Mouse (Mus musculus): ENCODE measurements around the gene Ssh2. TPM values are rescaled to one million over a fixed set of nuclear protein-coding genes. Genes with fewer than 3 reads are reported as not detected.

The Ssh2 gene
- 11.9 and 14.3 TPM in 2 replicates for polyA plus RNA-seq (2014; fragmentation: Nextera tagmentation; extraction: Ambion mirVana)

DNA sequence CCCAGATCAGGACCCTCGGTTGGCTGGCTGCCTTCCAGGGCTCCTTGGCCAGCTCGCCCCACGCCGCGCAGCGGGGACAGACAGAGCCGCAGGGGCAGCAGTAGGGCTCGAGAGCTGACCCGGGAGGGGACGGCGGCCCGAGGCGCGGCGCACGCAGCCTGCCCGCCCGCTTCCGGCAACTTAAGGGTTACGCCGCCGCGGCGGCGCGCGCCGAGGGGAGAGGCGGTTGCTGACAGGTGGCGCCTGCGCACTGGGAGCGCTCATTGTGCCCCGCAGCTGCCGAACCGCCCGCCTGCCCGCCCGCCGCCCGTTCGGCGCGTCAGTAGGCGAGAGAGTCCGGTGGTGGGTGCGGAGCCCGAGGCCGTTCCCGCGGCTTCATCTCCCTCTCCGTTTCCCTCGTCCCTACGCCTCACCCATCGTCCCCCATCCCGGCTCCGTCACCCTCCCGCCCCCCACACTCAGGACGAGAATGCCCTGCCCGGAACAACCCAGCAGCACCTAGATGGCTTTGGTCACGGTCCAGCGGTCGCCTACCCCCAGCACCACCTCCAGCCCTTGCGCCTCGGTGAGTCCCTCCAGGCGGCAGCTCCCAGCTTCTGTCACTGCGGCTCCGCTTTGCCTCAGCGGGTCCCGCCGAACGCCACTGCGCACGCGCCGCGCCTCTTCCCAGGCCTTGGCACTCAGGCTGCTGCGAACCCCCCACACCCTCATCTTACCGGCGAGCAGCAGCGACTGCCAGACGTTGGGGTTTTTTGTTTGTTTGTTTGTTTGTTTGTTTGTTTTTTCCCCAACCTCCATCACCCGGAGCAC lies at the start of gene Ssh2:
TSS of gene Ssh2 (plus strand) at position 337 of the 810 bp plus-strand sequence.
- H3K4me1 ChIP-seq (ENCODE audit: control insufficient read depth, insufficient read depth, low read length) = peaks cover 5% of the 10 kb centered on the region; the same call in 1 of the 2 replicates
- peak within 1 kb of the TSS; percentile 98 for H3K27ac ChIP-seq (ENCODE audit: low read depth, low read length)
- under 1% methylated on average over 50 of the region's 82 CpGs for WGBS
- ATAC-seq (ENCODE audit: insufficient read depth, low FRiP score, low TSS enrichment) (peak; percentile 85), DNase-seq (ENCODE audit: low spot score) (peak; percentile 95)
- peak within 1 kb of the TSS; percentile 90 for H3K4me3 ChIP-seq (ENCODE audit: low read depth, low read length)
- peak within 1 kb of the TSS; percentile 89 for H3K4me2 ChIP-seq (ENCODE audit: low read depth)
- no peaks in the 10 kb centered on the region for H3K27me3 ChIP-seq (ENCODE audit: control insufficient read depth, insufficient read depth, low read length)
- no peaks in the 10 kb centered on the region for H3K9me3 ChIP-seq (ENCODE audit: control insufficient read depth, low read length)
- H3K36me3 ChIP-seq (ENCODE audit: control insufficient read depth, insufficient read depth, low read length) = no peaks in the 10 kb centered on the region
- peak within 1 kb of the TSS; percentile 84 for H3K9ac ChIP-seq (ENCODE audit: low read length)

GRCm38 (mm10) chr11:77173731-77174130 lies 42.4 kb upstream of the Ssh2 start:
- 53% methylated on average over 4 of the region's 4 CpGs for WGBS
- Histone ChIP-seq H3K27ac (ENCODE audit: low read depth, low read length) (no peak overlapping the region), H3K4me2 (ENCODE audit: low read depth) (no peak overlapping the region), H3K9me3 (ENCODE audit: control insufficient read depth, low read length) (no peaks in the 10 kb centered on the region), H3K36me3 (ENCODE audit: control insufficient read depth, insufficient read depth, low read length) (no peaks in the 10 kb centered on the region), H3K4me1 (ENCODE audit: control insufficient read depth, insufficient read depth, low read length) (no peaks in the 10 kb centered on the region), H3K27me3 (ENCODE audit: control insufficient read depth, insufficient read depth, low read length) (no peaks in the 10 kb centered on the region), H3K9ac (ENCODE audit: low read length) (no peak overlapping the region), H3K4me3 (ENCODE audit: low read depth, low read length) (no peak overlapping the region)
- ATAC-seq (ENCODE audit: insufficient read depth, low FRiP score, low TSS enrichment) = no peak
- DNase-seq (ENCODE audit: low spot score) = no peak

DNA sequence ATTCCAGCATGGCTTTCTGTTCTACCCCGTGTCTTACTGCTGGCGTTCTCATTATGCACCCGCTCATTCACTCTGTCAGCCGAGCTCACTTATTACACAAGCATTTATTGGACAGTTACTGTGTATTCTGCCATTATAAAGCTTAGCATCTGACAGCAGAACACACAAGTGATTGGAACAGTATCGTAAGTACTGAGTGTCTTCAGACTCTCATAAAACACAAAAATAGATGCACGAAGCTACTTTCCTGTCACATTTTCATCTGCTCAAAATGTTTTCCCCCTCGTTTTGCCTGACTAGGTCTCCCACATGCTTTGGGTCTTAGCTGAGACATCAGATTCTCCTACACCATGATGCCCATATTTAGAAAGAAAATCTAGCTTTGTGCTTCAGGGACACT lies 41.6 kb upstream of the Ssh2 start:
- Histone ChIP-seq H3K9me3 (ENCODE audit: control insufficient read depth, low read length) (no peaks in the 10 kb centered on the region), H3K27me3 (ENCODE audit: control insufficient read depth, insufficient read depth, low read length) (no peaks in the 10 kb centered on the region), H3K4me1 (ENCODE audit: control insufficient read depth, insufficient read depth, low read length) (no peaks in the 10 kb centered on the region), H3K27ac (ENCODE audit: low read depth, low read length) (no peak overlapping the region), H3K9ac (ENCODE audit: low read length) (no peak overlapping the region), H3K4me2 (ENCODE audit: low read depth) (no peak overlapping the region), H3K36me3 (ENCODE audit: control insufficient read depth, insufficient read depth, low read length) (no peaks in the 10 kb centered on the region), H3K4me3 (ENCODE audit: low read depth, low read length) (no peak overlapping the region)
- WGBS = 84% methylated on average over 7 of the region's 7 CpGs
- DNase-seq (ENCODE audit: low spot score) (no peak), ATAC-seq (ENCODE audit: insufficient read depth, low FRiP score, low TSS enrichment) (no peak)

DNA sequence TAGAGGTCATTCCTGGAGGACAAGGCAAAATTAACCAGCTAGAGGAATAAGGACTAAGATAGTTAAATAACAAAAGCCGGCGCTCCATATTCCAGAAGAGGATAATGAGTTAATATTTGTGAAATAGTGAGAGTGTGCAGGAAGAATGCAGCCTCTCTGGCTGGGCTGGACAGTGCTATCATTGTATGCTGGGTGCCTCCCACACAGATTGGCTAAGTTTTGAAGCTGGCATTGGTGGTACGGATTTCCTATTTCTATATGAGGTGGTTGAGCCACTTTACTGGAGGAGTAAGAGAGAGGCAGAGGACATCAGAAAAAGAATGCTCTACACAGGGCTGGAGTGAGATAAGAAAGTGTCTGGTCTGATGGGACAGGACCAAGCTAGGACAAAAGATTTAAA lies 36.3 kb upstream of the Ssh2 start:
- no peaks in the 10 kb centered on the region for H3K36me3 ChIP-seq (ENCODE audit: control insufficient read depth, insufficient read depth, low read length)
- H3K9ac ChIP-seq (ENCODE audit: low read length) = no peak overlapping the region
- no peak overlapping the region for H3K4me2 ChIP-seq (ENCODE audit: low read depth)
- ATAC-seq (ENCODE audit: insufficient read depth, low FRiP score, low TSS enrichment) (no peak), DNase-seq (ENCODE audit: low spot score) (no peak)
- 92% methylated on average over 3 of the region's 3 CpGs for whole genome bisulfite sequencing
- H3K4me1 ChIP-seq (ENCODE audit: control insufficient read depth, insufficient read depth, low read length) = no peaks in the 10 kb centered on the region
- H3K27ac ChIP-seq (ENCODE audit: low read depth, low read length) = no peak overlapping the region
- no peaks in the 10 kb centered on the region for H3K9me3 ChIP-seq (ENCODE audit: control insufficient read depth, low read length)
- H3K27me3 ChIP-seq (ENCODE audit: control insufficient read depth, insufficient read depth, low read length) = no peaks in the 10 kb centered on the region
- H3K4me3 ChIP-seq (ENCODE audit: low read depth, low read length) = no peak overlapping the region

DNA sequence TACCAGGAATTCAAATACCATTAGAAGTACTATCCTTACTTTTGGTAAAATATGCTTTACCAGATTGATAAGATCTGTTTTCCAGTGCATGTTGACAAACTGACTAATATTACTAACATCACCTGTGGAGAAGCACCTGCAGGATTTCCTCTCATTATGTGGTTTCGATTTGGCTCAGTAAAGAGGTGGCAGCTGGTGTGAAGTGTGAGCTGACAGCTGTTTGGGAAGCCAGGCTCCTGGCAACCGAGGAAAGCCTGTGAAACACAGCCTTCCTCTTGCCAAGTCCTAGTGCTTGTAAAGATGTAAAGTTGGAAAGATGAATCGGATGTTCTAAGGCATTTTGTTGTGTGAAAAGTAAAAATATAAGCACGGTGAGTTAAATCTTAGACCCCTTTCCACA lies 35.2 kb upstream of the Ssh2 start:
- no peak for ATAC-seq (ENCODE audit: insufficient read depth, low FRiP score, low TSS enrichment)
- H3K9me3 ChIP-seq (ENCODE audit: control insufficient read depth, low read length) = no peaks in the 10 kb centered on the region
- H3K27me3 ChIP-seq (ENCODE audit: control insufficient read depth, insufficient read depth, low read length) = no peaks in the 10 kb centered on the region
- H3K4me2 ChIP-seq (ENCODE audit: low read depth) = no peak overlapping the region
- no peaks in the 10 kb centered on the region for H3K36me3 ChIP-seq (ENCODE audit: control insufficient read depth, insufficient read depth, low read length)
- no peaks in the 10 kb centered on the region for H3K4me1 ChIP-seq (ENCODE audit: control insufficient read depth, insufficient read depth, low read length)
- no peak overlapping the region for H3K4me3 ChIP-seq (ENCODE audit: low read depth, low read length)
- 73% methylated on average over 4 of the region's 4 CpGs for WGBS
- H3K27ac ChIP-seq (ENCODE audit: low read depth, low read length) = no peak overlapping the region
- DNase-seq (ENCODE audit: low spot score) = no peak
- H3K9ac ChIP-seq (ENCODE audit: low read length) = no peak overlapping the region

- no peak for ATAC-seq (ENCODE audit: insufficient read depth, low FRiP score, low TSS enrichment)
- no peak overlapping the region for H3K4me3 ChIP-seq (ENCODE audit: low read depth, low read length)
- H3K4me2 ChIP-seq (ENCODE audit: low read depth) = no peak overlapping the region
- no peak overlapping the region for H3K27ac ChIP-seq (ENCODE audit: low read depth, low read length)
- H3K9ac ChIP-seq (ENCODE audit: low read length) = no peak overlapping the region
- WGBS = 73% methylated on average over 5 of the region's 5 CpGs
- DNase-seq (ENCODE audit: low spot score) = no peak
- H3K27me3 ChIP-seq (ENCODE audit: control insufficient read depth, insufficient read depth, low read length) = no peaks in the 10 kb centered on the region
- no peaks in the 10 kb centered on the region for H3K36me3 ChIP-seq (ENCODE audit: control insufficient read depth, insufficient read depth, low read length)
- no peaks in the 10 kb centered on the region for H3K4me1 ChIP-seq (ENCODE audit: control insufficient read depth, insufficient read depth, low read length)
- no peaks in the 10 kb centered on the region for H3K9me3 ChIP-seq (ENCODE audit: control insufficient read depth, low read length)
Measured at GRCm38 (mm10) chr11:77181528-77181927, 34.6 kb upstream of the Ssh2 start.

DNA sequence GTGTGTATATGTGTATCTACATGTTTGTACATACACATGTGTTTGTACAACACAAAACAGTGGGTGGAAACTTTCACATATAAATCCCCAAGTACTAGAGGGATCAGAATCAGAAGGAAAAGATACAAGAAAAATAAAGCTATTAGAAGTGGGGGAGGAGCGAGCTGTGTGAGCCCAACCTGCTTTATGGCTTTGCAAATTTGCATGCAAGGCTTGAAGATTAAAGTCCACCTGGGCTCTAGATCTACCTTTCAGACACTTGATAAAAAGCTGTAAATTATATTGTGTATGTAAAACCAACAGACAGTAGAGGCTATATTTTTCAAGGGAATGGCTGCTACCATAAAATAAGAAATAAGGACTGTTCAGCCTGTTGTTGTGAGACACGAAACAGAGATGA lies 34.0 kb upstream of the Ssh2 start:
- Histone ChIP-seq H3K4me1 (ENCODE audit: control insufficient read depth, insufficient read depth, low read length) (no peaks in the 10 kb centered on the region), H3K36me3 (ENCODE audit: control insufficient read depth, insufficient read depth, low read length) (no peaks in the 10 kb centered on the region), H3K4me3 (ENCODE audit: low read depth, low read length) (no peak overlapping the region), H3K27me3 (ENCODE audit: control insufficient read depth, insufficient read depth, low read length) (no peaks in the 10 kb centered on the region), H3K9ac (ENCODE audit: low read length) (no peak overlapping the region), H3K4me2 (ENCODE audit: low read depth) (no peak overlapping the region), H3K9me3 (ENCODE audit: control insufficient read depth, low read length) (no peaks in the 10 kb centered on the region), H3K27ac (ENCODE audit: low read depth, low read length) (no peak overlapping the region)
- WGBS = 84% methylated on average over 2 of the region's 2 CpGs
- no peak for ATAC-seq (ENCODE audit: insufficient read depth, low FRiP score, low TSS enrichment)
- no peak for DNase-seq (ENCODE audit: low spot score)

DNA sequence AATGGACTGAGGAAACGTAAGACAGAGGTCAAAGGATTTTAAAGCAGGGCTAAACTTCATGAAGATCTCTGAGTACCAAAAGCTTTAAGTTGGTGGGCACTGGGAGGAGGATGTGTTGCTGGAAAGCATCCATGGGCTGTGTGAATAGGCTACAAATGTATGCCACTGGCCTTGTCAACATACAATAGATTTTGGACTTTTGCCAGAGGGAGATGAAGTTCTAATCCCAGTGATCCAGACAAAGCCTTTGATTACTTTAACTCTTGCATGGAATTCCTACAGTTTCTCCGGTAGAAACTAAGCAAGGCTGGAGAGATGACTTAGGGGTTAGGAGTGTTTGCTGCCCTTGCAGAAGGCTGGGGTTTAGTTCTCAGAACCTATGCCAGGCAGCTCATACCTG lies 33.5 kb upstream of the Ssh2 start:
- H3K4me2 ChIP-seq (ENCODE audit: low read depth) = no peak overlapping the region
- no peak overlapping the region for H3K27ac ChIP-seq (ENCODE audit: low read depth, low read length)
- no peak for DNase-seq (ENCODE audit: low spot score)
- no peaks in the 10 kb centered on the region for H3K9me3 ChIP-seq (ENCODE audit: control insufficient read depth, low read length)
- WGBS = 65% methylated on average over 2 of the region's 2 CpGs
- no peak overlapping the region for H3K9ac ChIP-seq (ENCODE audit: low read length)
- no peak overlapping the region for H3K4me3 ChIP-seq (ENCODE audit: low read depth, low read length)
- H3K36me3 ChIP-seq (ENCODE audit: control insufficient read depth, insufficient read depth, low read length) = no peaks in the 10 kb centered on the region
- no peak for ATAC-seq (ENCODE audit: insufficient read depth, low FRiP score, low TSS enrichment)
- no peaks in the 10 kb centered on the region for H3K4me1 ChIP-seq (ENCODE audit: control insufficient read depth, insufficient read depth, low read length)
- no peaks in the 10 kb centered on the region for H3K27me3 ChIP-seq (ENCODE audit: control insufficient read depth, insufficient read depth, low read length)

- no peak overlapping the region for H3K4me2 ChIP-seq (ENCODE audit: low read depth)
- H3K9me3 ChIP-seq (ENCODE audit: control insufficient read depth, low read length) = no peaks in the 10 kb centered on the region
- no peak for DNase-seq (ENCODE audit: low spot score)
- no peak overlapping the region for H3K9ac ChIP-seq (ENCODE audit: low read length)
- no peak overlapping the region for H3K4me3 ChIP-seq (ENCODE audit: low read depth, low read length)
- WGBS = 69% methylated on average over 2 of the region's 2 CpGs
- no peaks in the 10 kb centered on the region for H3K36me3 ChIP-seq (ENCODE audit: control insufficient read depth, insufficient read depth, low read length)
- H3K27ac ChIP-seq (ENCODE audit: low read depth, low read length) = no peak overlapping the region
- H3K4me1 ChIP-seq (ENCODE audit: control insufficient read depth, insufficient read depth, low read length) = no peaks in the 10 kb centered on the region
- H3K27me3 ChIP-seq (ENCODE audit: control insufficient read depth, insufficient read depth, low read length) = no peaks in the 10 kb centered on the region
- no peak for ATAC-seq (ENCODE audit: insufficient read depth, low FRiP score, low TSS enrichment)
Measured at GRCm38 (mm10) chr11:77184926-77185325, 31.2 kb upstream of the Ssh2 start.

All from neural tube, embryonic 11.5 days (tissue).